Mouse (Mus musculus): Measurements from ENCODE around the gene Il17f.
"Not testable (repeated sequence)": the region's sequence is repeated elsewhere in the genome, so short reads cannot be mapped to it uniquely, and the experiment has no call there.

Il17f gene

GRCm38 (mm10) chr1:20790517-20790916, at the start of gene Il17f:
TSS of gene Il17f (minus strand) at chr1:20790617.
- not testable (repeated sequence) for DNase-seq (ENCODE audit: inconsistent ontology term)

DNA sequence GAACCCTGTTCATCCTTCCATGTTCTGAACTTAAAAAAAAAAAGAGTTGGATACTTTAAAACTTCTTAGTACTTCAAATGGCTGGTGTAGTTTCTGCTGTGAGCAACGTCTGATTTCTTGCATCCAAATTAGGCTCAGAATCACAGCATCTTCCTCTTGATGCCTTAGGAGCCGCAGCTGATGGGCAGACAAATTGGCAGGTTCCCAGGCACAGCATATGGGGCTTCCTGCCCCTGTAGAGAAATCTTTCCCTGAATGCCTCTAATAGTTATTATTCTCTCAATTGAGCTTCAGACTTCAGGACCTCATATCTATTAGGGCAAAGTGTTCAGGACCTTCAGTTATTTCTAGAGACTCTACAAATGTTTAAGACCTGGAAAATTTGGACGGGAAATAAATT, 49.5 kb upstream of the Il17f start:
- DNase-seq (ENCODE audit: inconsistent ontology term) = no peak

DNA sequence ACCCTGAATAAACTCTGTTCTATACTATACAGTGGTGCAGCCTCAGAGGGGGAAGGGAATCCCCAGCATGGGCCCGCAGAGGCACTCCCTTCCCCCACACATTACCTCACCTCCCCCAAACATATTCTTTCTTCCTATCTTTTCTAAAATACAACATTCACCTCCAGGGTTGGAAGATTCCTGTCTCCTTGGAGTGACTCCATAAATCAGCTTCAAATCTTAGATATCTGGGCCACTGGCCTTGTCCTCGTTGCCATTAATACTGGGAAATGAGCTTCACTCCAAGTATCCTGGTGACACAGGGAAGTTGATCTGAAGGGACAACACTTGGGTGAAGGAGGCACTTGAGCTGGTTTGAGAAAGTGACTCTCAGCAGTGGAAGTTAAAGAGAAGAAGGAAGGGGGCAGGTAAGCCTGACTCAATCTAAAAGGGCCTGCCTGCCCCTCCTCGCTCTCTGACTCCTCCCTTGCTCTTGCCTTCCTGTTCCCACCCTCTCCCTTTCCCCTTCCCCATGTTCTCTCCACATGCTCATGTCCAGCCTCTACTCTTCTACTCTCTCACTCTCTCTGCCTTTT, 46.2 kb upstream of the Il17f start:
- DNase-seq (ENCODE audit: inconsistent ontology term) = no peak

DNA sequence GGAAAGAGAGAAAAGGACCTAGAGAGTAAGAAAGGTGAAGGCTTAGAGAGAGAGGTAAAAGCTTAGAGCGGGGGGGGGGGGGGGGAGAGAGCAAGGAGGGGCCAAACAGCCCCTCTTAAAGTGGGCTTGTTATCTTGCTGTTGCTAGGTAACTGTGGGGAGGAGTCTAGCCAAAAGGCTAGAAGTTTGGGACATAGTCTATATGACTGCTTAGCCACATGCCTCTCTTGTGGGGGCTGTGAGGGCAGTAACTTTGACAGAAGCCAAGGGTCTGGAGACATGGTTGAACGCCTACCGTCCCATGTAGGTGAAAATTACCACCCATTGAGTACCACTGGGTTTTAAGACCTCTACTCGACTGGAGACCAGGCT, 42.7 kb upstream of the Il17f start:
- no peak for DNase-seq (ENCODE audit: inconsistent ontology term)

- no peak for DNase-seq (ENCODE audit: inconsistent ontology term)
These were observed 42.2 kb upstream of the Il17f start for GRCm38 (mm10) chr1:20832473-20833140.

GRCm38 (mm10) chr1:20830546-20830945, 40.1 kb upstream of the Il17f start:
- DNase-seq (ENCODE audit: inconsistent ontology term) = no peak

DNA sequence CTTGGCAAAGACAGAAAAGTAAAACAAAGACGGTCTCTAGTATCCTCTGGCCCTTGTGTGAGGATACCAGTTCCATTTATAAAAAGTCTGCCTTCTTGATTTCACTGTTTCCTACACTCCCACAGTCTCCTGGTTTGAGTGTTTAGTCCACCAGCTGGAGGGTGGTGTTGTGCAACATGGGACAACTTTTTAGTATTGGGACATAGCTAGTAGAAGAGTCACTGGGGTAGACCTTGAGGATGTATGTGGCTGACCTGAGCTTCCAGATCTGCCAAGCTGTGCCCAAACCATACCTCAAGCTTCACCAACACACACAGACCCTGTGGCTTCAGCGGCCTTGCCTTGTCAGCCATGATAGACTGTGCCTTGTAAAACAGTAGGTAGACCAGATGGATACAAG, 37.6 kb upstream of the Il17f start:
- DNase-seq (ENCODE audit: inconsistent ontology term) = no peak

GRCm38 (mm10) chr1:20825036-20825435, 34.6 kb upstream of the Il17f start:
- no peak for DNase-seq (ENCODE audit: inconsistent ontology term)

GRCm38 (mm10) chr1:20823906-20824305, 33.5 kb upstream of the Il17f start:
- DNase-seq (ENCODE audit: inconsistent ontology term) = no peak

- DNase-seq (ENCODE audit: inconsistent ontology term) = no peak
These were observed 33.1 kb upstream of the Il17f start for GRCm38 (mm10) chr1:20823471-20823870.

- no peak for DNase-seq (ENCODE audit: inconsistent ontology term)
These were observed 30.5 kb upstream of the Il17f start for GRCm38 (mm10) chr1:20820959-20821358.

DNA sequence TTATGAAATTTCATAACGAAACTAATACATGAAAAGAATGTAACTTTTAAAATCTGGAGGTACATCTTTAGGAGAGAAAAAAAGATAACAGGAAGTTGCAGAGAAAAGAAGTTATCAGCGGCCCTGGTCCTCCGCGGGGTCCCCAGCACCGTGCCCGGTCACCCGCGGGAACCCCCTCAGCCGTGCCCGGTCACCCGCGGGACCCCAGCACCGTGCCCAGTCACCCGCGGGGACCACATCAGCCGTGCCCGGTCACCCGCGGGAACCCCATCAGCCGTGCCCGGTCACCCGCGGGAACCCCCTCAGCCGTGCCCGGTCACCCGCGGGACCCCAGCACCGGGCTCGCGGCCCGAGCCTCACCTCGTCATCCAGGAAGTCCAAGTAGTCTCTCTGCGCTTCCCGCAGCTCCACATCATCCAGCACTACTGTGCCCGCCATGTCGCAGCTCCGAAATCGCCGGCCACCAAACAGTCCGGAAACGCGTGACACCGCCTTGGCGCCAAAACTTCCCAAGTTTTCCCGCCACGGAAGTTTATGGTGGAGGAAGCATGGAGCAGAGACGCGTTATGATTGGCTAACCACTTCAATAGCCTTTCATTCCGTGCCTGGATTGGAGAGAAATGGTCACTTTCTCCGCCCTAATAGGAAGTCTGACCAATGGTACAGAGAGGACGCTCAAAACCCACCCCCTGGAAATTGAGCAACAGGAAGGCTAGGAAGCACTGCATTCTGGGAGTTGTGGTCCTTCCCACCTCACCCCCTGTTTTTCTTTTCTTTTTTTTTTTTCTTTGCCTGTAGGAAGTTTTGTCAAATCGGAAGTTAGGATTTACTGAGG, 29.6 kb upstream of the Il17f start, which contains the start of gene Mcm3:
Gene Mcm3 (minus strand): TSS at position 542 of the 835 bp plus-strand sequence.
- peak; percentile 93 for DNase-seq (ENCODE audit: inconsistent ontology term)

DNA sequence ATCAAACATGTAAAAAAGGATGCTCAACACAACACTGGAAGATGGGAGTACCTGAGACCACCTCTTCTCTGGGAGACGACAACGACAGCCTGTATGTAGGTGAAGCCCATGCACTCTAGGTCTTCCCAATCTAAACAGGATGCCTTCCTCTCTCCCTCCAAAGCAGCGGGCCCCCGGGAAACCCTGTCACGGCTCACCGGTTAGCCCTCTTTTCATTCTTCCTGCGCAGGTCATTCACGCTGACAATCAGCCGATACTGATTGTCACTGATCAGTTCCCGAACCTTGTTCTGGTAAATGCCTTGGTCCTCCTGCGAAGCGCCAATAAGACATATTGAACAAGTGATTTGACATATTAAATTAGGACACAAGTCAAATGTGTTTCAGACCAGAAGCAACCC, 27.2 kb upstream of the Il17f start:
- DNase-seq (ENCODE audit: inconsistent ontology term) = no peak

DNA sequence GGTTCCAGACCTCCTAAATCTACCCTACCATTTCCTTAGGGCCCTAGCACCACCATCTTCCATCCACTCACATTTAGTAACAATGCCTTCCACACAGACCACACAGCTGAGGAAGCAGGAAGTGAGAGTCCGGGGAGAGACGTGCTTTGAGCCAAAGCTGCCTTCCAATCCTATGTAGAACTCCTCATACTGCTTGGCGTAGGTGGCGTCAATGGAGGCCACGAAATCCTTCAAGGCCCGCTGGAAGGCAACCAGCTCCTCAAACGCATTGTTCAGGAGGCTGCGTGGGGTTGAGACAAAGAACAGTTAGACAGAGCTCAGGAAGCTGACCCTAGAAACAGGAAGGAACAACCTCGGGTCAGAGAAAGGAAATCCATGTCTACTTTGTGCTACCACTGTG, 26.8 kb upstream of the Il17f start:
- no peak for DNase-seq (ENCODE audit: inconsistent ontology term)

- no peak for DNase-seq (ENCODE audit: inconsistent ontology term)
These were observed 24.1 kb upstream of the Il17f start for GRCm38 (mm10) chr1:20814521-20814920.

- DNase-seq (ENCODE audit: inconsistent ontology term) = no peak
These were observed 14.1 kb upstream of the Il17f start for GRCm38 (mm10) chr1:20804526-20804925.

DNA sequence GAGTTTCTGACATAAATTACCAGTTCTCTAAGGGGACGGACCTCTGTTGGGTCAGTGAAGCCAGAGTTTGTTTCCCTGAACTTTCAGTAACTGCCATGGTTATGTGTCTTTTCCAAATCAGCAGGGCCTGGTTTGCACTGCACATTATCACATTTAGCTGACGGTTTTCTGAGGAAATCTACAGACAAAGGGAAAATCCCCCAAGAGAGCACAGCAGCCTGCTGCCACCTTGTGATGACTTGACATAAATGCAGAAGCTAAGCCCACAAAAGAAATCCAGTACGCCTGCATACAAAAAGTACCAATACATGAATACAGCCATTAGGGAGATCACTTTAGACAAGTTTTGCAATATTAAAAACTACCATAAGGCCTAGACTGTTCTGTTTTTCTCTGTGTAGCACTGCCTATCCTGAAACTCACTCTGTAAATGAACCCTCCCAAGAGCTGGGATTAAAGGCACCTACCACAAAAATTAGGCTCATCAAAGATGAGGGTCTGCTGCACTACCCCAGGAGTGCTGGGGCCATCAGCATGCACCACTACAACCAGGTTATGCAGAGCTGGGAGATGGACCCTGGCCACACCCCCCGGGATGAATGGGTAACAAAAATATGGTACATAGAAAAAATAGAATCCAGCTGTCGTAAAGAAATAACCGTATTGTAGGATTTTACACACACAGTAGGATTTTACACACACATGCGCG, 11.4 kb upstream of the Il17f start:
- DNase-seq (ENCODE audit: inconsistent ontology term) = no peak

DNA sequence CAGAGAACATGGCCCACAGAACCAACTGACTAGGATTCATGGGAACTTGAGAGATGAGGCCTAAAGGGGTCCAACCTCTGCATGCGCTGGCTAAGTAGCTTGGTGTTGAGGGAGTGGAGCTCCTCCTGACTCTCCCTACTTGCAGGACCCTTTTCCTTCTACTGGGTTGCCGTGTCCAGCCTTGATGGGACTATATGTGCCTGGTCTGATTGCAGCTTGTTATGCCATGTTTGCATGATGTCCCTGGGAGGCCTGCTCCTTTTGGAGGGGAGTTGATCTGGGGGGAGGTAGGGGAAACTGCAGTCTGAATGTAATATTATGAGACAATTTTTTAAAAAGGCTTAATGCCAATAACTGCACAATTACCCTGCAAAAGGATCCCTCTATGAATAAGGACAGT, 10.9 kb upstream of the Il17f start:
- DNase-seq (ENCODE audit: inconsistent ontology term) = no peak

DNA sequence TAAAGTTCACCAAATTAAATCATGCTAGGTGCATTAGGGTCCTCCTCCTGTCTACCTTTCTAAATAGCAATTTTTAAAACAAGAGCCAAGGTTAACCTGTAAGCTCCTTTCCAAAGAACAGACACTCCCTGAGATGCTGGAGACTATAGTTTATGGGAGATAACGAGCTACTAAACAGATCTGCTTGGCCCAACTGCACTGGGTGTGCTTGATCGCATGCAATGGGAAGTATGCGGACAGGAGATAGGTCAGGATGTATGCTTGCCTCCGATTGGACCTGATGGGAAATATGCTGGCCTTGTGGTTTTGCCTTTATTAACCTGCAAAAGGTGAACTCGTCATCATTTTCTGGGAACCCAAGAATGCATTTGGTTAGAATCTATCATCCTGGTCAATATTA, 4.8 kb upstream of the Il17f start:
- no peak for DNase-seq (ENCODE audit: inconsistent ontology term)

DNA sequence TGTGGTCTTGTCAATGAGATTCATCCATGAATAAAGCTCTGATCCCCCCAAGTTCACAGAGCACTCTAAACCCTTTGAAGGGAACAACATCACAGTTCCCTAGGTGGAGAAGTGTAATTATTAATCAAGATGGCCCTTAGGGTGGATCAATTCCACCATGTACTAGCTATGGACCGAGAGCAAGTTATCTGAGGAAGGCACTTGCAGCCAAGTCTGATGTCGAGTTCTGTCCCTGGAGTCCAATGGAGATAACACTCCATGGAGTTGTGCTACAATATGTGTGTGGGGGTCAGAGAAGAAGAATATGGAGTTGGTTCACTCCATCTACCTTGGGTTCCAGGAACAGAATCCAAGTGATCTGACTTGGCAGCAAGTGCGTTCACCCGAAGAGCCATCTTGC, 4.3 kb upstream of the Il17f start:
- DNase-seq (ENCODE audit: inconsistent ontology term) = no peak

DNA sequence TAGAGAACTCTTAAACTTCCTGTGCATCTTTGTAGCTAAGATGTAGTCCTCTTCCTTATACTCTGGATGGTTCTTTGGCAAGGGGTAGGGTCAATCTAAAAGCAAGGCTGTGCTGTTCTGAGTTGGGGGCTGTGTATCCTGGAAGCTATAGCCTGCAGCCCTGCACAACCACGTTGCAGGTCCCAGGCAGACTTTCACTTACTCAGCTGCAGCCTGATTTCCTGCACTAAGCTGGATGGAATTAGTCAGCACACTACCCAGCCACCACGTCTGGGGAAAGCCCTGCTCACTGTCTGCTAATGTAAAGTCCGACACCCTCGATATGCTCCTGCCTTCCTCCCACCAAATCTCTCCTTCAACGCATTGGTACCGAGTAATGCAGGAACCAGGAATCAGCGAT, 997 bp upstream of the Il17f start:
- no peak for DNase-seq (ENCODE audit: inconsistent ontology term)

GRCm38 (mm10) chr1:20788419-20788818, 2.0 kb downstream of the Il17f start:
- DNase-seq (ENCODE audit: inconsistent ontology term) = no peak

Data from Muller cell, postnatal 12 days (primary cell).